In genomic region chr6:56616228-56616981, GRCm38 (mm10) we compare ENCODE assay signal across 9 mouse cellular contexts. TPM values are rescaled to one million over a fixed set of nuclear protein-coding genes. Genes with fewer than 3 reads are reported as not detected.
A peak's percentile ranks its signal among the peaks of the same experiment; 100 is the strongest.
DNase-seq lines count a peak whose midpoint lies in the region; ATAC-seq and TF ChIP-seq lines count a peak whose summit lies in the region.
"Had no signal": no experiment of that assay in that cellular context is flagged by ENCODE, and none has a peak within 500 bp of the region (broad histone marks: within the 10 kb centered on the region; RNA-seq: fewer than 3 reads in every experiment).

No protein-coding gene starts in this region.

- no peaks in the 10 kb centered on the region for H3K36me3 ChIP-seq in heart, embryonic 13.5 days
- no peaks in the 10 kb centered on the region for H3K36me3 ChIP-seq in embryonic facial prominence, embryonic 11.5 days (replicated peaks; ENCODE audit: control insufficient read depth, insufficient read depth, low read depth, low read length)
- H3K36me3 ChIP-seq in hindbrain, embryonic 15.5 days, result no peaks in the 10 kb centered on the region
- H3K36me3 ChIP-seq in thymus, adult 2 months (ENCODE audit: control insufficient read depth, insufficient read depth, low read length), result no peaks in the 10 kb centered on the region

- peak overlapping the region; percentile 15; the same call in 1 of the 2 replicates for H3K4me2 ChIP-seq in heart, embryonic 13.5 days
- no peak overlapping the region; the same call in 1 of the 2 replicates for H3K4me2 ChIP-seq in embryonic facial prominence, embryonic 11.5 days (ENCODE audit: low read depth, low read length)
- no peak overlapping the region for H3K4me2 ChIP-seq in hindbrain, embryonic 15.5 days

- no peak overlapping the region for H3K9ac ChIP-seq in heart, embryonic 13.5 days
- no peak overlapping the region for H3K9ac ChIP-seq in embryonic facial prominence, embryonic 11.5 days (replicated peaks; ENCODE audit: low read length)
- H3K9ac ChIP-seq in hindbrain, embryonic 15.5 days, result no peak overlapping the region

- H3K27ac ChIP-seq in heart, embryonic 13.5 days (replicated peaks), result peak overlapping the region; percentile 69
- H3K27ac ChIP-seq in embryonic facial prominence, embryonic 11.5 days (replicated peaks; ENCODE audit: low read depth, low read length), result peak overlapping the region; percentile 47; the same call in 1 of the 2 replicates
- H3K27ac ChIP-seq in hindbrain, embryonic 15.5 days (replicated peaks), result 0 out of 2 replicates have a peak overlapping the region, but pooled peaks have one; percentile 22
- H3K27ac ChIP-seq in thymus, adult 2 months (ENCODE audit: control insufficient read depth, insufficient read depth, low read length), result no peak overlapping the region

- H3K4me3 ChIP-seq in heart, embryonic 13.5 days, result no peak overlapping the region
- H3K4me3 ChIP-seq in embryonic facial prominence, embryonic 11.5 days (ENCODE audit: low read depth, low read length), result no peak overlapping the region
- H3K4me3 ChIP-seq in hindbrain, embryonic 15.5 days, result no peak overlapping the region
- no peak overlapping the region for H3K4me3 ChIP-seq in thymus, adult 2 months (ENCODE audit: control insufficient read depth, insufficient read depth, low read length)

- no peak for ATAC-seq in heart, embryonic 13.5 days (ENCODE audit: extremely low read depth, insufficient number of reproducible peaks, low FRiP score, low TSS enrichment)
- ATAC-seq in embryonic facial prominence, embryonic 11.5 days (replicated peaks; ENCODE audit: insufficient number of reproducible peaks, low FRiP score, low TSS enrichment, low read depth), result peak; percentile 22; the same call in 1 of the 2 replicates
- no peak for ATAC-seq in hindbrain, embryonic 15.5 days (ENCODE audit: low FRiP score, low read depth)

- 57% methylated on average over 10 of the region's 10 CpGs for WGBS in heart, embryonic 13.5 days
- WGBS in embryonic facial prominence, embryonic 11.5 days, result 59% methylated on average over 8 of the region's 10 CpGs
- WGBS in hindbrain, embryonic 15.5 days, result 62% methylated on average over 10 of the region's 10 CpGs
- WGBS in thymus, adult 2 months, result 47% methylated on average over 10 of the region's 10 CpGs

- no peak for TF ChIP-seq CTCF in thymus, adult 2 months (IDR thresholded peaks at IDR 0.05; ENCODE audit: borderline replicate concordance, control insufficient read depth, extremely low read depth, insufficient read depth, low read length, poor library complexity)

- no peaks in the 10 kb centered on the region for H3K27me3 ChIP-seq in heart, embryonic 13.5 days (replicated peaks)
- no peaks in the 10 kb centered on the region for H3K27me3 ChIP-seq in embryonic facial prominence, embryonic 11.5 days (ENCODE audit: control insufficient read depth, insufficient read depth, low read length)
- H3K27me3 ChIP-seq in hindbrain, embryonic 15.5 days, result no peaks in the 10 kb centered on the region
- no peaks in the 10 kb centered on the region for H3K27me3 ChIP-seq in thymus, adult 2 months (ENCODE audit: control insufficient read depth, insufficient read depth, low read length)
- H3K27me3 ChIP-seq: CH12.LX had no signal

- H3K4me1 ChIP-seq in heart, embryonic 13.5 days, result peaks cover 14% of the 10 kb centered on the region
- peaks cover 2% of the 10 kb centered on the region; the same call in 1 of the 2 replicates for H3K4me1 ChIP-seq in embryonic facial prominence, embryonic 11.5 days (ENCODE audit: control insufficient read depth, insufficient read depth, low read length)
- no peaks in the 10 kb centered on the region; the same call in 1 of the 2 replicates for H3K4me1 ChIP-seq in hindbrain, embryonic 15.5 days (replicated peaks)
- peaks cover 6% of the 10 kb centered on the region for H3K4me1 ChIP-seq in thymus, adult 2 months (replicated peaks; ENCODE audit: control insufficient read depth, insufficient read depth, low read length)

- no peaks in the 10 kb centered on the region for H3K9me3 ChIP-seq in heart, embryonic 13.5 days
- H3K9me3 ChIP-seq in embryonic facial prominence, embryonic 11.5 days (replicated peaks; ENCODE audit: control insufficient read depth, low read length), result no peaks in the 10 kb centered on the region
- no peaks in the 10 kb centered on the region for H3K9me3 ChIP-seq in hindbrain, embryonic 15.5 days

- no peak for DNase-seq in heart, adult 18-20 months
- no peak for DNase-seq in embryonic facial prominence, embryonic 11.5 days (ENCODE audit: low spot score)
- peak; percentile 4 to 18 for DNase-seq in lung, postnatal 4 days
- DNase-seq in thymus, adult 2 months, result no peak
- no peak for DNase-seq in thymus, postnatal 10 days (ENCODE audit: low spot score in 2 of 2)
- no peak for DNase-seq in cerebellum, postnatal 36 days

- no peak for TF ChIP-seq POLR2A in thymus, adult 2 months (IDR thresholded peaks at IDR 0.05; ENCODE audit: control insufficient read depth, extremely low read depth, insufficient read depth, low read length, poor library complexity)

RNA-seq across cellular contexts. Expression of gene Pde1c, which starts 47.5 kb away (rescaled TPM):
- 3.1 and 3.5 TPM in 2 replicates for polyA plus RNA-seq in heart, embryonic 13.5 days (2015; fragmentation: Nextera tagmentation; extraction: Ambion mirVana)
- 10 to 100 TPM; 74.3 to 85.4 TPM for total RNA-seq in heart, adult 18-20 months (2021)
- 2.7 and 4.8 TPM in 2 replicates for polyA plus RNA-seq in embryonic facial prominence, embryonic 11.5 days (2014; fragmentation: Nextera tagmentation; extraction: Ambion mirVana)
- 18.6 and 23.7 TPM in 2 replicates for polyA plus RNA-seq in hindbrain, embryonic 15.5 days (2015; fragmentation: Nextera tagmentation; extraction: Ambion mirVana)
- polyA plus RNA-seq in thymus, adult 2 months (2012; rRNA removed), result 0.52 and 1.8 TPM in 2 replicates

Comparison
In these comparisons a context has a peak if more than half of its experiments do, and no peak if none do; other contexts are left out.
1. DNase-seq: peak in lung, postnatal 4 days (2 of 2); none in heart, adult 18-20 months (0 of 2), embryonic facial prominence, embryonic 11.5 days (single experiment), thymus, adult 2 months (single experiment), thymus, postnatal 10 days (0 of 2) and cerebellum, postnatal 36 days (0 of 2).